Mouse (Mus musculus) cortical plate, adult 2 months (tissue): ENCODE data around the gene Parva.

ENCODE experiments used
- CTCF ChIP-seq: fragments of 200-500 bp; IDR thresholded peaks from 2 replicates; pipeline ENCODE4 v1.5.1; 2011; ENCODE audit warnings: mild to moderate bottlenecking, control low read depth, low read length; ENCODE audit not compliant: insufficient read depth; ENCODE audit errors: extremely low read depth
- POLR2A ChIP-seq: fragments of 200-500 bp; IDR thresholded peaks from 2 replicates; pipeline ENCODE4 v1.6.1; 2011; ENCODE audit warnings: mild to moderate bottlenecking, low read length, control low read depth; ENCODE audit not compliant: insufficient read depth; ENCODE audit errors: extremely low read depth

DNA sequence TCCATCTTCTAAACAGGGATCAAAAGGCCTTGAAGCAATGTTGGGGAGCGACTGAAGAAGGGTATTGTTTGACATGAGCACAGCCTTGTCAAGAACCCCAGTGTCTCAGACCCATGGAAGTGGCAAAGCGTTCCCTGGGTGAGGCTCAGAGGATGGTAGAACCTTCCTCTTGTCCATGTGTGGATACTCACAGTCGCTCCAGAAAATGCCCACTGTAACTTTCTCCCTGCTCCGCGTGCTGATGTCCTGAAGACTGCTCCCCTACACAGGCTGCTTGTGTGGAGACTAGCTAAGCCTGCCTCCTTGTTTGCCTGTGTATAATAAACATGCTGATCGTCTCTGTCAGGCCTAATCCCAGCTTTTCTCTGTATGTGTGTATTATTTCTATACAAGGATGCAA is 27.1 kb downstream of the Parva start:
- TF ChIP-seq CTCF: no peak
- TF ChIP-seq POLR2A: no peak
